Mouse (Mus musculus): ENCODE results near the gene Anapc11. TPM values are rescaled to one million over a fixed set of nuclear protein-coding genes. Genes with fewer than 3 reads are reported as not detected.
"Not testable (repeated sequence)": the region's sequence is repeated elsewhere in the genome, so short reads cannot be mapped to it uniquely, and the experiment has no call there.

Anapc11 gene
- polyA plus RNA-seq, 1 experiment from 2014 or later, result 162 TPM

DNA sequence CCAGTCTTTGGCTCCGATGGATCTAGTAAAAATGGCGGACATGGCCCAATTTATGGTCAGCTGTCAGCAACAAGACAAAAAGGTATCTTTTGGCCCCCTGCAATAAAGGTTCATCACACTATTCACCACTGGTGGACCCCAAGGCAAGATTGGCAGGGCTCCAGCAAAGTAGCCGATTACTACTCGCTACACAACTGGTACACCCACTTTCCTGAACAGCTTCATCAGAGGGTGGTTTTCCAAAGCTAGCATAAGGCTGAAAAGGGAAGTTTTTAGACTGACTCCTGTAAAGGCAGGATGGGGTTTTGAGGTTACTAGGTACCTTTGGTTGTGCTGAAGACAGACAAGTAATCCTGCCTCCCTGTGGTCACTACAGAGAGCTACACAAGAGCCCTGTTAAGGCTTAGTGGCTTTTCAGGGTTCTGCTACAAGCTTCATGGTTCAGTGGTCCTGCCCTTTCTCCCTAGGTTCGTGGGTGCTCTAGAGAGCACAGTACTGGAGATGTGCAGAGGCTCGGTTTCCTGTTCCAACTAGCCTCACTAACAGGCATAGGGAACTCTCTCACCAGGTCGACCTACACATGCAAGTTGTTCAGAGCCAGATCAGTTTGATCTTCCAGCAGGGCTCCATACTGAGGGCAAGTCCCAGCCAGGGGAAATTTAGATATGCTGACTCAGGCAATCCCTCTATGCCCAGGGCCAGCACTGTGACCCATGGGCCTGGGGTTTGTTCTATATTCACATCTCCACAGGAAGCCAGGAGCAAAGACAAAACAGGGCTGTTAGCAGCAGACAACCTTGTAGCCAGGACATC is 20.8 kb upstream of the Anapc11 start:
- no peaks in the 10 kb centered on the region for H3K27me3 ChIP-seq (replicated peaks)
- no peaks in the 10 kb centered on the region for H3K9me3 ChIP-seq
- 86% methylated on average over 7 of the region's 7 CpGs for WGBS
- no peak overlapping the region for H3K4me2 ChIP-seq (replicated peaks)
- no peak overlapping the region for H3K4me3 ChIP-seq
- no peak for ATAC-seq (ENCODE audit: low FRiP score, low read depth)
- H3K4me1 ChIP-seq, result peaks cover 40% of the 10 kb centered on the region
- H3K27ac ChIP-seq, result no peak overlapping the region
- H3K36me3 ChIP-seq, result peaks cover 26% of the 10 kb centered on the region
- H3K9ac ChIP-seq, result no peak overlapping the region

DNA sequence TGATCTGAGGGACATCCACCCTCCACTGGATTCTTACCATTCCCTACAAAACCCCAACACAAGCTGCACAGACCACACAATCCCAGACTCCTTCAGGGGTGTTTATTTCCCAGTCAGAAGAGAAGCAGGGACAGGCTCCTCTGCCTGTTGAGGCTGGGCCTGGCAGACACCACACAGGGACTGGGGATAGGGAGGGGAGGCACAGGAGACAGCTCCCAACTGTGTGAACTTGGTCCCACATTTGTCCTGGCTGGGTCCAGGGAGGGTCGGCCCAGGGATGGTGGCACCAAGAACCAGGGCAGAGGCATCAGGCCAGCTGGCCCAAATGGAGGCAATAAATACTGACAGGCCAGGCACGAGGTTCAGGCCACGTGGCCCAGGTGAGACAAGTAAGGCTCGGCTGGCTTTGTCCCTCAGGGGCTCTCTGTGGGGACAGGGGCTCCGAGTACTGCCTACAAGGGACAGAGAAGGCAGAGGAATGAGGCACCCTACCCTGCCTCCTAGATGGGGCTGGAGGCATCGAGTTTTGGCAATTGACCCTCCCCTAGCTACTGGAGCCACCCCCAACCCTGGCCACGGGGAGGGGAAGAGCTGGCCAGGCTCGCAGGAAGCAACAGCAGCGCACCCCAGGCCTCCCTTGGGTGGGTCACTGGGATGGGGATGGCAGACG is 20.1 kb upstream of the Anapc11 start:
- Histone ChIP-seq H3K36me3 (peaks cover 26% of the 10 kb centered on the region), H3K27ac (no peak overlapping the region), H3K9me3 (no peaks in the 10 kb centered on the region), H3K4me1 (peaks cover 40% of the 10 kb centered on the region), H3K4me2 (replicated peaks) (0 out of 2 replicates have a peak overlapping the region, but pooled peaks have one; percentile 97), H3K4me3 (no peak overlapping the region), H3K9ac (no peak overlapping the region), H3K27me3 (replicated peaks) (no peaks in the 10 kb centered on the region)
- no peak for ATAC-seq (ENCODE audit: low FRiP score, low read depth)
- WGBS, result 80% methylated on average over 10 of the region's 10 CpGs

DNA sequence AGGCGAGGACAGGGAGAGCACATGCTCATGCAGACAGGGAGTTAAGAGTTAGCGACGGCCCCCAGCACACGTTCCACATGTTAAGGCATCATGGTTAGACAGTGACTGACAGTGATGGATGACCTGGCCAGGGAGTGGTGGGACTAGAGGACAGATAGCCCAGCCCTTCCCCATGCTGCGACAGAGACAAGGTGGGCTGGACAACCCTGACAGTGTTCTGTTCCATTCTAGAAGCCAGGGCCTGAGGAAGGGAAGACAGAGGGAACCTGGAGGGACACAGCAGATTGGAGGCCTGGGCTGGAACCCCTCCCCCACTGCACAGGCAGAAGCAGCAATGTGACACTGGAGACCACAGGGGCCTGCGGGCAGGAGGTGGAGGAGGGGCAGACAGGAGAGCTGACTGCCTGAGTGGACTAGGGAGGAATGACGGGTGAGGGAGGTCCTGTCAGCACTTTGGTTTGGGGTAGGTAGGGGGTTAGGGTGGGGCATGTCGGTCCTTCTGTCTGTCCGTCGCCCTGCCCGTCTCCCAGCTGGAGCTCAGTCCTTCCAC is 19.5 kb upstream of the Anapc11 start:
- Histone ChIP-seq H3K27me3 (replicated peaks) (no peaks in the 10 kb centered on the region), H3K9ac (no peak overlapping the region), H3K36me3 (peaks cover 26% of the 10 kb centered on the region), H3K4me1 (peaks cover 39% of the 10 kb centered on the region), H3K4me3 (no peak overlapping the region), H3K27ac (no peak overlapping the region), H3K4me2 (replicated peaks) (peak overlapping the region; percentile 97; the same call in 1 of the 2 replicates), H3K9me3 (no peaks in the 10 kb centered on the region)
- ATAC-seq (ENCODE audit: low FRiP score, low read depth), result no peak
- 85% methylated on average over 11 of the region's 11 CpGs for WGBS

DNA sequence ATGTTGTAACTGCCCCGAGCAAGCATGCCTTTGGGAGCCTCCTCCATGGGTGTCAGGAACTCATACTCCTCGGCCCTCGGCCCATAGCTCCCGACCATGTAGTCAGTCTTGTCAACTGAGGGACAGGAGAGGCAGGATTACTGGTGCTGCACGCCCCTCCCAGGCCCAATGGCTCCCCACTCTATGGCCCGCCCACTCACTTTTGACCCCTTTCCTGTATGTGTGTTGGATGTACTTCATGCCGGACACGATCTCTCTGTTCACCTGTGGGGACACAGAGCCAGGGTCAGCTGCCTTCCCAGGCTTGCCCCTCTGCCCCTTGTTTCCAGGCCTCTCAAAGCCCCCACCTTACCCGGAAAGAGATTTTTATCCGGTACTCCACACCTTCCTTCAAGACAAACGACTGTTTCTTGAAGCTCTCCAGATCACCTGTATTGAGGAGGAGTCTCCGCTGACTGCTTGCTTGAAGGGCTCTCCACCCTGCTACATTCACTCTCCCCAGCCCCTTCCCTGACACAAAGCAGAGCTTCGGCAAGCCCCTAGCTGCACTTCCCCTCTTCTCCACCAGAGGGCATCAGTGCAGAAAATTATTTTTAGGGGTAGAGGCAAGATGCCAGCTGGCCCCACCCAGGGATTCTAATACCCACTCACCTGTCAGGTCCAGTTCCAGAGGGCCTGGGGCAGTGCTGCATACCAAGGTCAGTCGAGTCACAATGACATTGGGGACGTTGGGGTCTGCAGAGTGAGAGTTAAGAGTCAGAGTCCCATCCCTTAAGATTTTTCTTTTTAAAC is 18.7 kb upstream of the Anapc11 start:
- Histone ChIP-seq H3K27me3 (replicated peaks) (no peaks in the 10 kb centered on the region), H3K4me3 (peak overlapping the region; percentile 98), H3K9me3 (no peaks in the 10 kb centered on the region), H3K36me3 (peaks cover 33% of the 10 kb centered on the region), H3K27ac (no peak overlapping the region), H3K4me1 (peaks cover 33% of the 10 kb centered on the region), H3K4me2 (replicated peaks) (peak overlapping the region; percentile 97), H3K9ac (peak overlapping the region; percentile 97)
- WGBS, result 68% methylated on average over 15 of the region's 15 CpGs
- ATAC-seq (ENCODE audit: low FRiP score, low read depth), result no peak

DNA sequence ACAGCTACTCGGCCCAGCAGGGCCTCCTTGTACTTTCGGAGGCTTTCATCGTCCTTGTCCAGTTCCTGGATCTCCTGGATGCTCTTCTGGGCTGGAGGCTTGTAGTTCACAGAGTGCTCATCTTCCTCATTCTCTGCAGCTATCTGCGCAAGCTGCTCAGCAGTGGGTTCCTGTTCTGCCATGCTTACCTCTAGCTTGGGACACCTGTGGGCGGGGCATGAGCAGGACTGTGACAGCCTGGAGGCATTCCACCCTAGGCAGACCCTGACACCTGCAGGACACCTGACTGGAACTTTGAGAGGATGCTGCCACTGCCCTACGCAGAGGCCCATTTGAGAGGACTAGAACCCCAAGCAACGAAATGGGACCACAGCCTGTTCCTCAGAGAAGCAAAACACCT is 18.0 kb upstream of the Anapc11 start:
- Histone ChIP-seq H3K4me3 (peak overlapping the region; percentile 98), H3K9ac (peak overlapping the region; percentile 97), H3K9me3 (no peaks in the 10 kb centered on the region), H3K27ac (no peak overlapping the region), H3K4me2 (replicated peaks) (peak overlapping the region; percentile 97), H3K4me1 (peaks cover 30% of the 10 kb centered on the region), H3K27me3 (replicated peaks) (no peaks in the 10 kb centered on the region), H3K36me3 (peaks cover 38% of the 10 kb centered on the region)
- ATAC-seq (ENCODE audit: low FRiP score, low read depth), result no peak
- WGBS, result 68% methylated on average over 7 of the region's 7 CpGs

DNA sequence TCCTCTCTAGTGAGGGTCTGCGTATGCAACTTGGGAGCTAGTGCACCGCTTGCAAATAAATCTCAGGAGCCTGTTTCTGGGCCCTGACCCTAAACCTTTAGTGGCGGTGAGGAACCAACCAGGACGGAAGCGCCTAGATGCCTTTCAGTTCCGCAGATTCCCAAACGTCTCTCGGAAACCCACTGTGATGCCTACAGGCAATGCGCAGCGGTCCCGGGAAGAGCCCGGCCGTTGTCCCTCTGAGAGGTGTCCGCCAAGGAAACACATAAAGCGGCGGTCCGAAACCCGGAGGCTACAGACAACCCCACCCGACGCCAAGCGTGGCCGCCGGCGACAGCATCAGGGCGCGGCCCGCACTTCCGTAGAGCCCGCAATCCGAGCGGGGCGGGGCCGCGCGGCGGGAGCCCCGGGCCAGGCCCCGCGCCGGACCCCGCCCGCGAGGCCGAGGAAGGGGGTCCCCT is 17.3 kb upstream of the Anapc11 start:
- H3K4me1 ChIP-seq, result peaks cover 30% of the 10 kb centered on the region
- WGBS, result under 1% methylated on average over 34 of the region's 44 CpGs
- peak overlapping the region; percentile 97 for H3K4me2 ChIP-seq (replicated peaks)
- H3K36me3 ChIP-seq, result peaks cover 45% of the 10 kb centered on the region
- no peaks in the 10 kb centered on the region for H3K9me3 ChIP-seq
- H3K4me3 ChIP-seq, result peak overlapping the region; percentile 98
- ATAC-seq (ENCODE audit: low FRiP score, low read depth), result peak; percentile 23
- H3K27ac ChIP-seq, result peak overlapping the region; percentile 80
- H3K9ac ChIP-seq, result peak overlapping the region; percentile 97
- H3K27me3 ChIP-seq (replicated peaks), result no peaks in the 10 kb centered on the region

DNA sequence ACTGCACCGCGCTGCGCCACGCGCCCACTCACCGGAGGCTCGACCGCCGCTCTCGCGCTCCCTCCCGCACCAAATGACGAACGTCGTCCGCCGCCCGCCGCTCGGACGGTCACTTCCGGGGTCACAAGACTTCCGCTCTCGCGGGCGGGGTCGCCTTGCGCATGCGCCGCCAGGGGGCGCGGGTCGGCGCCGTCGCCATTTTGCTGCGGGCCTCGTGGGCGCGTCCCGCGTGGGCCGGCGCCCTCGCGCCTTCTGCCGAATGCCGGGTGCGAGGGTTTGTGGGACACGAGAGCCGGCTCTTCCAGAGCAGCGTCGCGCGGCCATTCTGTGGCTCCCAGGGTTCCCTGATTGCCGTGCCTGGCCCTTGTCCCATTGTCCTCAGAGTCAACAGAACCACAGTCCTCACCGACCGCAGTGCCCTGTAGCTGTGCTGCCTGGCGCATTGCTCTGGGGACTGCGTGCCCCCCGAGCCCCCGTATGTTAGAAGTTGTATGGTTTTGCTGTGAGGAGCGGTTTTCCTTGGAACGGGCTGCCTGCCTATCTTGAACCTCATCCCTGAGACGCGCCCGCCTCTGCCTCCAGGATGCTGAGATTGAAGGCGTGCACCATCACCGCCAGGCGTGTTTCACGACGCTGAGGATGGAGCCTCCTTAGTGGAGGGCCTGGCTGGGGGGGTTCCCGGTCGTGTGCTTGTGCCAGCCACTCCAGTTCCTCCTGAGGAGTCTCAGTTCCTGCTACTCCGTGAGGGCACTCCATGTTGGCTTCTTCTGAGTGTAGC is 16.5 kb upstream of the Anapc11 start, which contains the start of gene Arhgdia:
Gene Arhgdia (minus strand): TSS at position 135 of the 778 bp plus-strand sequence.
- Histone ChIP-seq H3K27me3 (replicated peaks) (no peaks in the 10 kb centered on the region), H3K36me3 (peaks cover 52% of the 10 kb centered on the region), H3K9ac (peak within 1 kb of the TSS; percentile 97), H3K27ac (peak within 1 kb of the TSS; percentile 80), H3K4me2 (replicated peaks) (peak within 1 kb of the TSS; percentile 97), H3K9me3 (no peaks in the 10 kb centered on the region), H3K4me1 (peaks cover 30% of the 10 kb centered on the region), H3K4me3 (peak within 1 kb of the TSS; percentile 98)
- 7% methylated on average over 67 of the region's 75 CpGs for WGBS
- peak; percentile 39 for ATAC-seq (ENCODE audit: low FRiP score, low read depth)

DNA sequence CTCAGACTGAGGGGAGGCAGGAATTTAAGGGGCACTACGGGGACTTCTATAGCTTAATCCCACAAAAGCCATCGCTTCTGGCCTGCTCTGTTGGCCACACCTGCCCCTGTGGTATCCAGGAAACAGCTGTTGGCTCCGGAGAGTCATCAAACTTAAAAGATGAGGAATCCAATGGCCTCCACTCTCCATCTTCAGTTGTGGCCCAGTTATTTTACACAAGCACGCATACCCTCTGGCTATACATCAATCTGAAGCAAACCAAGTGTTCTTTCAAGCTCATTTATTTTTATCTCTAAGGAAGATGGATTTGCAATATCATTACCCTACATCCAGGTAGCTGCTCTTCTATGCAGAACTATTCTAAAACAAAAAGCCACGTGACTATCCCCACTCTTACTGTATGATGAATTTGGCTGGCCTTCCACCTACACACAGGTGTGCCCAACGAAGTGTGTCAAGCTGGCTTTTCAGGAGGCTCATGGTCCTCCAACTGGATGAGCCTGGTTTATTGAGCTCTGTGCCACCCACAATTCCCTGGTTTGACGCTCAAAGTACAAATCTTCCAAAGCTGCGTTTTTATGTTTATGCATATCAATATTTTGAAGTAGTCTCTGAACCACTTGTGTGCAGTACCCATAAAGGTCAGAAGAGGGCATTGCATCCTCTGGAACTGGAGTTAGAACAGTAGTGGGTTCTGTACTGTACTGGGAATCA is 15.8 kb upstream of the Anapc11 start:
- WGBS, result 74% methylated on average over 8 of the region's 8 CpGs
- H3K27me3 ChIP-seq (replicated peaks), result no peaks in the 10 kb centered on the region

DNA sequence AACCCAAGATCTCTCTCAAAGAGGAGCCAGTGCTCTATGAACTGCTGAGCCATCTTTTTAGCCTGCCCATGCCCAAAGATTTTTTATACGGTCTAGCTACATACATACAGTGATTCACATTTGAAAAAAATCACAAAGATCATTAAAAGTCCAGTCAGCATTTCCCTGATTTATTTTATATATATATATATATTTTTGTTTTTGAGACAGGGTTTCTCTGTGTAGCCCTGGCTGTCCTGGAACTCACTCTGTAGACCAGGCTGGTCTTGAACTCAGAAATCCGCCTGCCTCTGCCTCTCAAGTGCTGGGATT is 15.3 kb upstream of the Anapc11 start:
- H3K27me3 ChIP-seq (replicated peaks); H3K4me3 ChIP-seq; H3K9me3 ChIP-seq; H3K27ac ChIP-seq; H3K4me2 ChIP-seq (replicated peaks); H3K9ac ChIP-seq; ATAC-seq (ENCODE audit: low FRiP score, low read depth): not testable (repeated sequence)
- Histone ChIP-seq H3K36me3 (peaks cover 58% of the 10 kb centered on the region), H3K4me1 (peaks cover 30% of the 10 kb centered on the region)
- 98% methylated on average over 2 of the region's 2 CpGs for WGBS

More for the DNA sequence above, 15.8 kb upstream of the Anapc11 start:
- H3K36me3 ChIP-seq, result peaks cover 58% of the 10 kb centered on the region
- H3K9ac ChIP-seq, result peak overlapping the region; percentile 97
- ATAC-seq (ENCODE audit: low FRiP score, low read depth), result no peak
- H3K4me2 ChIP-seq (replicated peaks), result peak overlapping the region; percentile 97
- H3K27ac ChIP-seq, result peak overlapping the region; percentile 80
- H3K4me3 ChIP-seq, result peak overlapping the region; percentile 98
- H3K9me3 ChIP-seq, result no peaks in the 10 kb centered on the region
- H3K4me1 ChIP-seq, result peaks cover 30% of the 10 kb centered on the region

DNA sequence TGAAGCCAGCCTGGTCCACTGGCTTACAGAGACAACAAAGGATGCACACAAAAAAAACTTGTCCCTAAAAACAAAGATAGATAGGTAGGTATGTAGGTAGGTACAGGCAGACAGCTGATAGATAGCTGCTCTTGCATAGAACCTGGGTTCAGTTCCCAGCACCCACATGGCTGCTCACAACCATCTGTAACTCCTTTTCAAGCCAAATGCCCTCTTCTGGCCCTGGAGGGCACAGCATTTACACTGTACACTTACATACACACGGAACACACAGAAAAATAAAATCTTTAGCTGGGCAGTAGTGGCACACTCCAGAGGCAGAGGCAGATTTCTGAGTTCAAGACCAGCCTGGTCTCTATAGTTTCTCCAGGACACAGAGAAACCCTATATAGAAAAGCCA is 14.3 kb upstream of the Anapc11 start:
- 94% methylated on average over 1 of the region's 1 CpGs for WGBS
- Histone ChIP-seq H3K9me3 (no peaks in the 10 kb centered on the region), H3K4me1 (peaks cover 21% of the 10 kb centered on the region), H3K36me3 (peaks cover 55% of the 10 kb centered on the region), H3K27ac (no peak overlapping the region), H3K4me3 (no peak overlapping the region), H3K9ac (no peak overlapping the region), H3K4me2 (replicated peaks) (no peak overlapping the region), H3K27me3 (replicated peaks) (no peaks in the 10 kb centered on the region)
- no peak for ATAC-seq (ENCODE audit: low FRiP score, low read depth)

DNA sequence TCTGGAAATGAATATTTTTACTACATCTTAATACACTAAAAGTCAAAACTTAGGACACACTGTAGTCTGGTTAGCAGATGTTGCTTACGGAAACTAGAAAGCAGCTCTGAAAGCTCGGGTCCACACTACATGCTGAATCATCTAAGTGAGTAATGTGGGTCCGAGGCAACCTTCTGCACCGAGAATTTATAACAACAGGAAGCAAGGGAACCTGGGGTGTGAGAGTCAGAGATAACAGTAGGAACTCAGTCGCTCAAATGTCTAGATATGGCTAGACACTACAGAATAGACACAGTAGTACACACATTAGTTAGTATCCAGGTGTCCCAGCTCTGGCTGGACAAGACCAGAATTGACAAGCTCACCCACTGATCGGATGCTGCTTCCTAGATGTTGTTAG is 9.7 kb upstream of the Anapc11 start:
- Histone ChIP-seq H3K4me2 (replicated peaks) (no peak overlapping the region), H3K27me3 (replicated peaks) (no peaks in the 10 kb centered on the region), H3K4me1 (no peaks in the 10 kb centered on the region), H3K9me3 (no peaks in the 10 kb centered on the region), H3K27ac (no peak overlapping the region), H3K36me3 (peaks cover 89% of the 10 kb centered on the region), H3K4me3 (no peak overlapping the region), H3K9ac (no peak overlapping the region)
- no peak for ATAC-seq (ENCODE audit: low FRiP score, low read depth)
- 95% methylated on average over 6 of the region's 6 CpGs for WGBS
